In genomic region chr5:106274617-106275016, GRCm38 (mm10) we compare ENCODE assay signal across 8 mouse cellular contexts.
DNase-seq lines count a peak whose midpoint lies in the region; ATAC-seq and TF ChIP-seq lines count a peak whose summit lies in the region.

No protein-coding gene starts in this region.

- no peaks in the 10 kb centered on the region for H3K4me1 ChIP-seq in heart, embryonic 16.5 days (ENCODE audit: control insufficient read depth, insufficient read depth, low read length)
- H3K4me1 ChIP-seq in bone marrow macrophage, adult 2 months (ENCODE audit: control insufficient read depth, insufficient read depth, low read length), result no peaks in the 10 kb centered on the region
- H3K4me1 ChIP-seq in limb, embryonic 10.5 days, result no peaks in the 10 kb centered on the region

- TF ChIP-seq POLR2A in bone marrow macrophage, adult 2 months (IDR thresholded peaks at IDR 0.05; ENCODE audit: borderline replicate concordance, low read depth, low read length), result no peak

- 31% methylated on average over 10 of the region's 10 CpGs for WGBS in heart, embryonic 16.5 days
- WGBS in limb, embryonic 10.5 days, result 34% methylated on average over 10 of the region's 10 CpGs

- intact Hi-C loops in heart, postnatal 14 days (cut with DNase I), result no loop called here

- no peak for DNase-seq in heart, postnatal 14 days
- peak; percentile 21 for DNase-seq in 416B (ENCODE audit: low read depth)
- DNase-seq in limb, embryonic 10.5 days (ENCODE audit: low spot score), result peak; percentile 58
- DNase-seq in gastrocnemius, postnatal 25 days, result no peak
- DNase-seq in layer of hippocampus, adult 9-10 months (ENCODE audit: low spot score), result no peak

- no peaks in the 10 kb centered on the region for H3K36me3 ChIP-seq in heart, embryonic 16.5 days (ENCODE audit: control insufficient read depth, insufficient read depth)
- no peaks in the 10 kb centered on the region for H3K36me3 ChIP-seq in limb, embryonic 10.5 days

- no peak overlapping the region for H3K9ac ChIP-seq in heart, embryonic 16.5 days (ENCODE audit: low read length)

- H3K27ac ChIP-seq in heart, embryonic 16.5 days (ENCODE audit: low read length), result no peak overlapping the region
- H3K27ac ChIP-seq in bone marrow macrophage, adult 2 months (ENCODE audit: insufficient read depth, low read depth, low read length), result no peak overlapping the region
- no peak overlapping the region for H3K27ac ChIP-seq in limb, embryonic 10.5 days

- no peak overlapping the region for H3K4me3 ChIP-seq in heart, embryonic 16.5 days (ENCODE audit: low read length)
- no peak overlapping the region for H3K4me3 ChIP-seq in bone marrow macrophage, adult 2 months (ENCODE audit: insufficient read depth, low read length)
- H3K4me3 ChIP-seq in limb, embryonic 10.5 days, result no peak overlapping the region

- ATAC-seq in heart, embryonic 16.5 days (replicated peaks; ENCODE audit: extremely low read depth, insufficient read depth, low FRiP score), result no peak
- no peak for ATAC-seq in megakaryocyte-erythroid progenitor cell, adult 5-6 weeks (replicated peaks; ENCODE audit: low FRiP score, low TSS enrichment, poor library complexity, severe bottlenecking)

- H3K9me3 ChIP-seq in heart, embryonic 16.5 days (replicated peaks; ENCODE audit: control insufficient read depth, low read length), result no peaks in the 10 kb centered on the region
- H3K9me3 ChIP-seq in limb, embryonic 10.5 days (replicated peaks), result no peaks in the 10 kb centered on the region

- peak; percentile 8; the same call in 1 of the 2 replicates for TF ChIP-seq CTCF in bone marrow macrophage, adult 2 months (IDR thresholded peaks at IDR 0.05; ENCODE audit: low read depth, low read length)

- 0 out of 2 replicates have a peak overlapping the region, but pooled peaks have one; percentile 3 for H3K4me2 ChIP-seq in heart, embryonic 16.5 days (ENCODE audit: low read depth, low read length)

- H3K27me3 ChIP-seq in heart, embryonic 16.5 days (ENCODE audit: control insufficient read depth, insufficient read depth, low read length), result no peaks in the 10 kb centered on the region
- no peaks in the 10 kb centered on the region for H3K27me3 ChIP-seq in limb, embryonic 10.5 days (ENCODE audit: low read depth, poor library complexity, severe bottlenecking)

Comparison
In these comparisons a context has a peak if more than half of its experiments do, and no peak if none do; other contexts are left out.
1. DNase-seq: peak in 416B (single experiment) and limb, embryonic 10.5 days (single experiment); none in heart, postnatal 14 days (0 of 2), gastrocnemius, postnatal 25 days (single experiment) and layer of hippocampus, adult 9-10 months (single experiment).